Mouse (Mus musculus) left cerebral cortex, adult 8-10 months (tissue): ENCODE measurements at regions not wholly inside any gene's neighbourhood (a gene's known extent, or its start where the extent isn't known, plus 50 kb on each side); places are given as distances from the start of the nearest gene placed in this dataset.
A peak's percentile ranks its signal among the peaks of the same experiment; 100 is the strongest.

Source experiments
- DNase-seq, 2 experiments: peaks; one replicate each; pipeline ENCODE4 v3.0.0; 2022; ENCODE audit warnings: low spot score in 2 of 2

DNA sequence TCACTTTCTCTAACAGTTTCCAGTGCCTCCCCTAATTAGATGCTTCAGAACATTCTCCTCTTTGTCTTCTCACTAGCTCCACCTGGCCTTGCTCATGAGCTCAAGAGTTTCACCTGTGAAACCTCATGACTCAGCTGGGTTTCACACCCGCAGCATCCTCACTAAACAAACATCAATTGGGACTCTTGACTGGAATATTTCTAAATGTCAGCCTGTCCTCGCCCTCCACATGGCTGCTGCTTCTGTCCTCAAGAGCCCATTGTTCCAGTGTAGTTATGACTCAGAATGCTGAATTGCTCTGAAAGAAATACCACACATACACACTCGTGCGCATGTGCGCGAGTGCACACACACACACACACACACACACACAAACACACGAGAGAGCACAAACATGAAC, 407.2 kb downstream of the Prss52 start:
- DNase-seq = no peak

GRCm38 (mm10) chr14:64512726-64513125, 408.6 kb downstream of the Prss52 start:
- no peak for DNase-seq

DNA sequence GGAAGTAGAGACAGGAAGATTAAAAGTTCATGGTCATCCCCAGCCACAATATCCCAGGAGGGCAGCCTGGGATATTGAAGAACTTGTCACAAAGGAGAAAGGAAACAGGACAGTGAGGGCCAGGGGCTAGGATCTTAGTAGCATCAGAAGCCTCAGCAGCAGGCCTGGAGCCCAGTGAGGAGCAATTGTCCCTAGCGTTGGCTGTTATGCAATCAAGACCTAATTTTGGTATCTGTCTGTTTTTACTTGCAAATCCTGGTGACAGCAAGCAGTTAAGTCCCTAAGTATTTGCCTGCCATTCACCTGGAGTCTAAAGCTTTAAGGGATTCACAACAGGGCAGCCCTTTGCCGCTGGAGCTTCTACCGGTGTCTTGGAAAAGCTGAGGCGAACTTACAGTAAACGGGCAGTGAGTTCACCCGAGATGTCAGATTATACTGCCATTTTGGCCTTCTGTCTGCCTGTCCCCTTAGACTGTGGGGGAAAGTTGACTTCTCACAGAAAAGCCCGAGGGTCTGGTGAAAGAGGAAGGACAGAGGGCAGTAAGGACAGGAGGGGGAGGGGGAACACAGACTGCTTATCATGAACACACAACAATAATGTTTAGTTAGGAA, 413.6 kb downstream of the Prss52 start:
- DNase-seq = no peak

DNA sequence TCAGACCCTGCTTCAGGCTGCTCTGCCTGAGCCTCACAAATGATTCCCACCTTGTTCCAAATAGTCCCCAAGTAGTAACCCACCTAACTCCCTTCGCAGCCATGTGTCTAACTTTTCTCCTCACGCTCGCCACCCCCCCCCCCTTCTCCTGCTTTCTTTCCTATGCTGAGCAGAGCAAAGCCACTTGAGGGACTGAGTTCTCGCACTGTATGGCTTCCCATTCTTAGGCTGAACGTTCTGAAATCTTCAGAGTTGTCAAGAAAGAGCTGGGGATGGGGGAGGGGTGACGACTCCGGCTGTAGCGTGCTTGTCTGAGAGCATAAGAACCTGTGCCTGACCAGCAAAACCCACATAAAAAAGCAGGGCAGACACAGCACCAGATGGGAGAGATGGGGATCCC, 420.6 kb downstream of the Prss52 start:
- DNase-seq = no peak

DNA sequence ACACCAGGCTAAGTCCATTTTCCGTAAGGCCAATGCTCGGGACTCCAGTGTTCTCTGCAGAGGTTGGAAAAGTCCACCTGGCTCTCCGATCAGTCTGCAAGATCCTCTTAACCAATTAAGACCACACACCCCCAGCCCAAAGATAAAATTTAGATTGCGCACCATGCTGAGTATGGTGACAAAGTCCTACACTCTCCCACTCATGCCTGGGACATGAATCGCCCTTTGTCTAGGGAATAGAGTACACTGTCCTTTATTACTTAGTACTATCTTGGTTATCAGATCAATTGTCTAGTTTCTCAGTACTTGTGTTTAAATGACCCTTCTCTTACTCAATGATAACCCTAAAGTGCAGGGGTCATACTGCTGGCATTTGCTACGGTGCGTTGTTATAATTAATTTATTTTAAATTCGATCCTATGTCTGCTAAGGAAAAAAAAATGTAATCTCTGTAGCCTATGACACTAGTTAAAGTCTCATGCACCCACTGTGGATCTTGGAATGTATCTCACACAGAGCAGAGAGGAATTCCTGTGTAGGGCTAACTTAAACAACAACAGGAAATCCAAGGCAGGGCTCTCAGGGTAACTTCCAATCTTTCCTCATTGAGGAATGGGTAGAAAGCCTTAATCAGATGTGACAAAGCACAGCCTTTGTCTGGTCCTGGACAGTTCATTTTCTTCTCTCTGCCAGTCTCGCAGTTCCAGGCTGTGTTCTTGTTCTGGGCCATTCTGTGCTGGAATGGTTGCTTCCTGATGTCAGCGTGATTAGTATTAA, 421.4 kb downstream of the Prss52 start:
- DNase-seq = no peak

GRCm38 (mm10) chr14:64530541-64530940, 426.5 kb downstream of the Prss52 start:
- DNase-seq = no peak

- DNase-seq = no peak
These were observed 427.3 kb downstream of the Prss52 start for GRCm38 (mm10) chr14:64531221-64531949.

DNA sequence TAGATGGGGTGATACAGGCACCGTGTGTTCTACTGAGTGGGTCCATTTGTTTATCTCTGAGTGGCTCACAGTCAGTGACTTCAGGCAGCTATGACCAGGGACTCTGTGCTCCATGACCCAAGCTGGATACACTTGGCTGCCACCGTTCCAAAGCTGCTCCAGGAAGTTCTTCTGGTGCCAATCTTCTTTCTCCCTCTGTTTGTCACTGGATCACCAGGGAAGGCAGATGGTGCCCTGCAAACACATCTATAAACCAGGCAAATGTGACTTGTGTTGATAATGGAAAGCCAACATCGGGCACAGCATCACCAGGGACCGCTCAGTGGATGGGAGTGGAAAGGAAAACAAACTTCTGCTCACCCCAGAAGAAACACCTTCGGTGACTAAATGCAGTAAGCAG, 428.3 kb downstream of the Prss52 start:
- no peak for DNase-seq

DNA sequence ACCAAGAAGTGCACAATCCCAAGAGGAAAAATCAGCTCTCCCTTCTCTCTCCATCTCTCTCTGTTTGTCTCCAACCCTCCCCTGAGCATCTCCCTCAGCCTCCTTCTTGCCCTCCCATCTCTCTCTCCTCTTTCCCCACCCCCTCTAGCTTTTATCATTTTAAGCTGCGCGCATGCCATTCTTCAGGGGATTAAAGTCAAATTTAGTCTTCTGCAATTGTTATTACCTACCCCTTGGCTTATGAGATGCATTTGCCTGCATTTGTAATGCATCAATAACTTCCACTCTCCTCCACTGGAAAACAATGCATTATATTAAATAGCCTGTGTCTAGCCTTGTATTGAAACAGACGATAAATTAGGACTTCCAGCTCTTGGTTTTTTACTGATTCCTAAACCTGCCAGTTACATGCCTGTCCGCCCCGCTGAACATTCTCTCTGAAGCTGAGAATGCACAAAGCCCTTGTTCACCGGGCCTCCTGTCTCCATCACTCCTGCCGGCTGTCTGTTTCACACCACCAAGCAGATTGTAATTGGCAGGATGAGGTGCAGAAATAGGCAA, 429.6 kb downstream of the Prss52 start:
- no peak for DNase-seq

GRCm38 (mm10) chr14:64534194-64534593, 430.1 kb downstream of the Prss52 start:
- no peak for DNase-seq

GRCm38 (mm10) chr14:64539436-64539835, 435.4 kb downstream of the Prss52 start:
- no peak for DNase-seq

DNA sequence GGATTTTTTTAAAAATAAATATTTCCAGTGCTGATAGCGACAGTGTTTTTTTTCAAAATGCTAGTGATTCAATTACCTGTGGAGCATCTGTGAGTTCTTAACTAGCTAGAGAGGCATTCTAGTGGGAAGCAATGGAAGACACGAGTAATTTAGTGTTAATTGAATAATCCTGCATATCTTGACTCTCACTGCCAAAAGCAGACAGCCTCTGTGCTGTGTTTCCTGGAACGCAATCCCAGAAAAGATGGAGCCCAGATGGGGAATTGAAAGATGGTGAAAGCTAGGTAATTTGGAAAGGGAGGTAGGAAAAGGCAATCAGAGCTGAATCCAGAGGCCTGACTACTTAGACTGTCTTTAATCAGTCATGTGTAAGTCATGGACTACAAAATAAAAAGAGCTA, 441.0 kb downstream of the Prss52 start:
- DNase-seq = no peak

- DNase-seq = no peak
These were observed 442.7 kb downstream of the Prss52 start for GRCm38 (mm10) chr14:64546787-64547186.

DNA sequence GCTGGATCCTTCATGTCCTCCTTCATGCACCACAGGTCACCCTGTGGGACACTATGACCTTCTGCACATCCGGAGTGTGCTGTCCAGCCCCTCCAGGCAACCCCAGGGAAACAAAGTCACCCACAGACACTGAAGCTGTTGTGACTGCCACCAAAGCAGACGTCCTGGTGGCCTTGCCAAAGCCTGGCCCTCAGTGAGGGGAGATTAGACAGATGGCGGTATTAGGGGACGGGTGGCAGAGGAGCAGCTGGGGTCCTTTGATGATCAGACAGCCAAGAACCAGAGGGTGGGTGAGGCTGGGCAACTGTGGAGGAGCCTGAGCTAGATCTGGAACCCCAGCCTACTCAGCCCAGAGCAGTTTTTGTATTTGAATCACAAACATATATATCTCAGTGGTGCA, 448.9 kb downstream of the Prss52 start:
- DNase-seq = no peak

- DNase-seq = no peak
These were observed 452.0 kb downstream of the Prss52 start for GRCm38 (mm10) chr14:64556042-64556441.

DNA sequence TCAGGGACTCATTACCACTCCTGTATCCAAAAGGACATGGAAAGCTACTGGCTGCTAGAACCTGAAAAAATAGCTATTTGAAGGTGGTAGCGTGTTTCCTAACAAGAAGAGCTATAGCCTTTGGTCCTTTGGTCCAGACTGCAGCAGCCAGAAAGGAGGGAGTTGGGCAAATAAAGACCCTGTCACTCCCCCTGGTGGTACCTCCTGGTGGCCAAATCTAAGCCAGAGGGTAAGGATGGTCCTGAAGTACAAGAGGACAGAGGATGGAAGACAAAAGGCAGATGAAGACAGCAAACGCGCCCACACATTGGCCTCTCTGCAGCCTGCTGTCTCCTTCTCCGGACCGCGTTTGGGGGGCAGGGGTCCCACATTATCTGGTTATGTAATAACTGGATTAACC, 453.4 kb downstream of the Prss52 start:
- DNase-seq = no peak

DNA sequence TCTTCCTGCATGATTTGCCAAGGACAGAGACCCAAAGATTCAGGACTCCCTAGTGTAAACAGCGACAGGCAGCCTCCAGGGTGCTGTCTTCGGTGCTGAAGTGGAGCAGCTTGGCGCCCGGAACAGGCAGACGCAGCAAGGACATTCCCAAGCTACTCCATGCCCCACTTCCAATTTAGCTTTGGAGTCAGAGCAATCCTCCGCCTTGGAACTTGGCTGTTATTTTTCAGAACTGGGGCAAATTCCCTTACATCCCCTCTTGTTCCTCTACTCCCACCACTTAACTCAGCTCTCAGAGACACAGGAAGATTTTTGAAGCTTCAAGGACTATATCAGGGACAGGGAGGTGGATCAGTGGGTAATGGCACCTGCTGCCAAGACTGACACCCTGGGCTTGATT, 464.6 kb downstream of the Prss52 start:
- DNase-seq = peak in 1 of 2 experiments; percentile 36

GRCm38 (mm10) chr14:64570951-64571350, 466.9 kb downstream of the Prss52 start:
- DNase-seq = no peak

DNA sequence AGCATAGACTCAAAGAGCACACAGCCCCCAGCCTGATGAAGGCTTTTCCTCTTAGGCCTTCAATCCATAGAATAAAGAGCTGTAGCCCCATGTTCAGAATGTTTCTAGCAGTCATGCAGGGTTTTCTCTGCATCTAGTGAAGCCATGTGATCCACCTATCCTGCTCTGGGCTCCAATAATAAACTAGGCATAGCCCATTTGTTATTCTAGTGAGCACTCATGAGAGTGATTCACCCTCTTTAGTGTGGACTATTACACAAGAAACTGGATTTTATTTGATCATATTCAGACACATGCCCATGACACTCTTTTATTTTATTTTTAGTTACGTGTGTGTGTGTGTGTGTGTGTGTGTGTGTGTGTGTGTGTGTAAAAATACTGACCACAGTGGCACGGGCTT, 468.7 kb downstream of the Prss52 start:
- DNase-seq = no peak

DNA sequence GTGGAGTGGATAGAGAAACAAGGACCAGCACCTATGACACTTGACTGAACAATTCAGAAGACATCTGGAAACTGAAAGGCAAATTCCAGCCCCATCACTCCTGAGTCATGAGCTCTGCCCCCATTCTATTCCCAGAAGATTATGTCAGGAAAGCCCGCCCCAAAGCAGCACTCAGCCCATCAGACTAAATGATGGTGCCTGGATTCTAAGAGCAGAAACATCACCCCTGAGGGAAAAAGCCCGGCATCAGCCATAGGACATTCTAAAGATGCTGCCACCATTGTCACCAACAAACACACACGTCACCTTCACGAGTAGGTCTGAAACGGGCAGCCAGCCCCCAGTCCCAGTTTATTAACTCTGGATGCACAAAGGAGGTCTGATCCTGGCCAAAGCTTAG, 469.7 kb downstream of the Prss52 start:
- DNase-seq = peak in 1 of 2 experiments; percentile 39

GRCm38 (mm10) chr14:64574277-64574676, 470.2 kb downstream of the Prss52 start:
- peak in 1 of 2 experiments; percentile 51 for DNase-seq

GRCm38 (mm10) chr14:64574773-64575172, 470.7 kb downstream of the Prss52 start:
- no peak for DNase-seq
